Mouse (Mus musculus): Measurements from ENCODE around the gene Zfp689.
"Not testable (repeated sequence)": the region's sequence is repeated elsewhere in the genome, so short reads cannot be mapped to it uniquely, and the experiment has no call there.

Zfp689 gene

GRCm38 (mm10) chr7:127448521-127449300, at the start of gene Zfp689:
Gene Zfp689, minus strand, starts transcription at chr7:127449158.
- peak; percentile 96 to 97 for DNase-seq (ENCODE audit: low spot score in 2 of 2)

- DNase-seq (ENCODE audit: low spot score in 2 of 2) = peak in 1 of 2 experiments; percentile 25
Observed at GRCm38 (mm10) chr7:127498407-127498806, 49.4 kb upstream of the Zfp689 start.

- DNase-seq (ENCODE audit: low spot score in 2 of 2) = no peak
Observed at GRCm38 (mm10) chr7:127497382-127497781, 48.4 kb upstream of the Zfp689 start.

- no peak for DNase-seq (ENCODE audit: low spot score in 2 of 2)
Observed at GRCm38 (mm10) chr7:127494648-127495047, 45.7 kb upstream of the Zfp689 start.

- no peak for DNase-seq (ENCODE audit: low spot score in 2 of 2)
Observed at GRCm38 (mm10) chr7:127491846-127492245, 42.9 kb upstream of the Zfp689 start.

- no peak for DNase-seq (ENCODE audit: low spot score in 2 of 2)
Observed at GRCm38 (mm10) chr7:127489982-127490381, 41.0 kb upstream of the Zfp689 start.

GRCm38 (mm10) chr7:127488364-127488763, 39.4 kb upstream of the Zfp689 start:
- not testable (repeated sequence) for DNase-seq (ENCODE audit: low spot score in 2 of 2)

- no peak for DNase-seq (ENCODE audit: low spot score in 2 of 2)
Observed at GRCm38 (mm10) chr7:127485416-127485815, 36.5 kb upstream of the Zfp689 start.

- DNase-seq (ENCODE audit: low spot score in 2 of 2) = peak in 1 of 2 experiments; percentile 20
Observed at GRCm38 (mm10) chr7:127480321-127480720, 31.4 kb upstream of the Zfp689 start.

GRCm38 (mm10) chr7:127479318-127480225, 30.6 kb upstream of the Zfp689 start:
- peak; percentile 34 to 39 for DNase-seq (ENCODE audit: low spot score in 2 of 2)

- DNase-seq (ENCODE audit: low spot score in 2 of 2) = peak; percentile 98 to 99
Observed at GRCm38 (mm10) chr7:127478635-127479317, 29.8 kb upstream of the Zfp689 start, which contains the start of gene Fbrs. Gene Fbrs, plus strand, starts transcription at chr7:127479199.

- DNase-seq (ENCODE audit: low spot score in 2 of 2) = peak; percentile 100
Observed at GRCm38 (mm10) chr7:127477687-127478634, 29.0 kb upstream of the Zfp689 start.

- DNase-seq (ENCODE audit: low spot score in 2 of 2) = peak in 1 of 2 experiments; percentile 11
Observed at GRCm38 (mm10) chr7:127476855-127477254, 27.9 kb upstream of the Zfp689 start.

- DNase-seq (ENCODE audit: low spot score in 2 of 2) = peak in 1 of 2 experiments; percentile 15
Observed at GRCm38 (mm10) chr7:127476336-127476735, 27.4 kb upstream of the Zfp689 start.

- DNase-seq (ENCODE audit: low spot score in 2 of 2) = no peak
Observed at GRCm38 (mm10) chr7:127475186-127475740, 26.3 kb upstream of the Zfp689 start.

- no peak for DNase-seq (ENCODE audit: low spot score in 2 of 2)
Observed at GRCm38 (mm10) chr7:127474378-127475070, 25.6 kb upstream of the Zfp689 start.

GRCm38 (mm10) chr7:127473705-127474104, 24.7 kb upstream of the Zfp689 start:
- no peak for DNase-seq (ENCODE audit: low spot score in 2 of 2)

GRCm38 (mm10) chr7:127472060-127472459, 23.1 kb upstream of the Zfp689 start:
- no peak for DNase-seq (ENCODE audit: low spot score in 2 of 2)

- DNase-seq (ENCODE audit: low spot score in 2 of 2) = no peak
Observed at GRCm38 (mm10) chr7:127471646-127472010, 22.7 kb upstream of the Zfp689 start.

All from heart, adult 9 months (tissue).